Mouse (Mus musculus) adipocyte (in vitro differentiated cells): Measurements from ENCODE around the gene Khdc4.

Experiments used
- DNase-seq: peaks from one replicate; pipeline ENCODE4 v3.0.0-alpha.2; 2016; ENCODE audit warnings: low spot score

Gene Khdc4

DNA sequence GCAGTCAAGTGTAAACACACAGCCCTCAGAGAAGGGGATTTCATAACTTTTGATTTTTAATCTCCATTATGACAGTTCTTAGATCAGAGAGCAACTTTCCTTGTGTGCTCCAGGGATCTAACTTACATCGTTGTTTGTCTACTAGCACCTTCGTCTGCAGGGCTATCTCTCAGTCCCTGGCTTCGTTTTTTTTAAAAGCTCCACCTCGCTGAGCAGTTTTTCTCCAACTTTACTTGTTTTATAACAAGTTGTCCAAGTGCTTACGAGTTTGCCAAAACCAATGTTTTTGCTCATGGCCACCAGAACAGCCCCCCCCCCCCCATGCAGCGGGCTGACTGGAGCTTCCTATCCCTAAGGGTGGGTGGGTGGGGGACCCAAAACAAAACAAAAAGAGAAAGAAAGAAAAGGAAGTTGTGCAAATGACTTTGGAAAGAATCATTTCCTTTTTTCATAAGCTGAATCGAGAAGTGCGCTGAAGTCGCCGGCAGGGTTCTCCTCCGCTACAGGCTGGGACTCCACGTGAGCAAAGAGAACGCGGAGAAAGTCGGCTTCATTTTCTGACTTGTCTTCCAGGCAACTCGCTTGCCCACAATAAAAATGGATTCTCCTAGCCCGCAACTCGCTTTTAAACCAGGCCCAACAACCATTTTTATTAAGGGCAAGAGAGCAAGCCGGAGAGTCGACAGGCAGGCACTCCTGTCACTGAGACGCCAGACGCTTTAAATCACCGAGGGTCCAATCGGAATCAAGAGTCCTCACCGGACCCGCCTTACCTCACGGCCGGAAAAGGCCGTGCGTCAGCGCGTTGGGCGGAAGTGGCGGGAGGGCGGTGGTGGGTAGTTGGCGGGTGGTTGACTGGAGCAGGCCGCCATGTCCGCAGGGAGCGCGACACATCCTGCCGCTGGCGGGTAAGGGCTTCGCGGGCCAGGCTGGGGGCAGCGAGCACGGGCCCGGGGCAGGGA lies at the start of gene Khdc4:
Gene Khdc4 (plus strand): TSS at position 824 of the 962 bp plus-strand sequence.
- DNase-seq, result peak; percentile 99

DNA sequence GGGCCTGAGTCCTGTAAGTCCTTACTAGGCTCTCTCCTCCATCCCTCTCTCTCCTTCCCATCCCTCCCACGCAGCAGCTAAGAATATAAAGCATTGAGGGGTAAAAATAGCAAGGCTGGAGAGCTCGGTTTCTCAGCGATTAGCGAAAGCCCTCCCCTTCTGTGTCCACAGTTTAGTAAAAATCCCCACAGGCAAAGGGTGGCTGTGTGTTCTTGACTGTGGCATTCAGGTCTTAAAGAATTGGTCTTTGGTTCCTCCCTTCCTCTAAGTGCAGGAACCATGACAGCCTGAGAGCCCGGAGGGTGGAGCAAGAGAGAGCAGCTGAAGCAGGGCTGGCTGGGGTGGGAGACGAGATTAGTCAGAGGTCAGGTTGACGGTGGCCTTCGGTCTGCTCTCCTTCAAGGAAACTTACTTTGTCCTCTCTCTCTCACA lies 49.0 kb upstream of the Khdc4 start:
- DNase-seq, result no peak

DNA sequence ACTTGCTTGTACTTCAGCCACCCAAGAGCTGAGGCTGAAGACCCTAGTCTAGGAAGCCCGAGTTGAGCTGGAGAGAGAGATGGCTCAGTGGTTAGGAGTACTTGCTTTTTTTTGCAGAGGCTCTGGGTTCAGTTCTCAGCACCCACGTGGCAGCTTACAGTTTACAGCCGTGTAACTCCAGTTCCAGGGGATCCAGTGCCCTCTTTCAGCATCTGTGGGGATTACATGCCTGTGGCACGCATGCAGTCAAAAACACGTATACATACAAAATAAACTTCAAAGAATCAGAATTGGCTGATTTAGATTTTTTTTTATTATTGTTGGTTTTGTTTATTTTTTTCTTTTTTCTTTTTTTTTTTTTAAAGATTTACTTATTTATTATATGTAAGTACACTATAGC lies 48.5 kb upstream of the Khdc4 start:
- no peak for DNase-seq

DNA sequence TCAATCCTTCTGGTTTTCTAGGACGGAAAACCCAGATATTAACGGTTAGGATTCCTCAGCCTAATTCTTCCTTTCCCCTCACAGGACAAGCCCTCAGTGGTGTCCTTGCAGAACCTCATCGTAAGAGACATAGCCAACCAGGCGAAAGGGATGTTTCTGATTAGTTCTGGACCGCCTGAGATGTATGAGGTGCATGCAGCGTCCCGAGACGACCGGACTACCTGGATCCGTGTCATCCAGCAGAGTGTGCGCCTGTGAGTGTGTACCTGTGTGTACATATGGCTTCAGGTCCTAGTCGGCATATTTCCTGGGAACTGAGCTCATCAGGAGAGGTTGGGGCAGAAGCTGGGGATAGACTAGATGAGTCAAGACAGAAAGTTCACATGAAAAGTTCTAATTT lies 46.4 kb upstream of the Khdc4 start:
- DNase-seq, result no peak

DNA sequence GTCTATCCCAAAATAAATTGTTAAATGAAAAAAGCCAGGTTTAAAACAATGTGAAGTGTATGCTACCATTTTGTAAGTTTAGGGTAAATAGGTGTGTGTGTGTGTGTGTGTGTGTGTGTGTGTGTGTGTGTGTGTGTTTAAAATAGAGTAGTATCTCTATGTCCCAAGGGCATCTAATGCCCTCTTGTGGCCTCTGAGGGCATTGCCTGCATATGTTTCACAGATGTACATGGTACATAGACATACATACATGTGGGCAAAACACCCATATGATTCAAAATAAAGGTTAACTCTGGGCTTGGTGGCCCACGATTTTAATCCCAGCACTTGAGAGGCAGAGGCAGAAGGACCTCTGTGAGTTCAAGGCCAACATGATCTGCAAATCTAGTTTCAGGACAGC lies 44.9 kb upstream of the Khdc4 start:
- peak; percentile 68 for DNase-seq

DNA sequence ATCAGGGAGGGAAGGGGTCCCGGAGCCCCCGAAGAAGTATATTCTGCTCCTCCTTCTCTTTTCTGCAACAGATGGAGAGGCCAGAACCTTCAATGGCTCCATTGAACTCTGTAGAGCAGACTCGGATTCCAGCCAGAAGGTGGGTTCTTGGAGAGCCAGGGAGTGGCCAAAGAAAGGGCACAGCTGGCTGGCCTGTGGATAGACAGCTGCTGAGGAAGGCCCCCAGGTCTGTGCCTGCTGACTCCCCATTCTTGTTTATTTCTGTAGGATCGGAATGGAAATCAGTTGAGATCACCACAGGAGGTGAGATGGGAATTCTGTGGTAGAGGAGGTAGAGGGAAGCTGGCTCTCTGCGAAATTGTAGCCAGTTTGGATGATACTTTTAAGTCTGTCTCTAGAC lies 42.5 kb upstream of the Khdc4 start:
- no peak for DNase-seq

DNA sequence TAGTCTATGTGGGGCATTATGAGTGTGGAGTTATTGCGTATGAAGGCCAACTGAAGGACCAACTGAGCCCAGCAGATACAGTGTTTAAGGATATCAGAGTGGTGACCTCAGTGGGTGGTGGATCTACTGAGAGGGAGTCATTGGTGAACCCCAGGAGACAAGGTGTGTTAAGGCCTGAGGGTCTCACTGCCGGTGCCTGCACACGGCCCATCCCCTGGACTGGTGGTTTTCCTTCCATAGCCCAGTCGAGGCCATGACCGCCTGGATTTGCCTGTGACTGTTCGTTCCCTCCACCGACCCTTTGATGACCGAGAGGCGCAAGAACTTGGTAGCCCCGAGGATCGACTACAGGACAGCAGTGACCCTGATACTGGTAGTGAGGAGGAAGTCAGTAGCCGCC lies 39.7 kb upstream of the Khdc4 start:
- no peak for DNase-seq

DNA sequence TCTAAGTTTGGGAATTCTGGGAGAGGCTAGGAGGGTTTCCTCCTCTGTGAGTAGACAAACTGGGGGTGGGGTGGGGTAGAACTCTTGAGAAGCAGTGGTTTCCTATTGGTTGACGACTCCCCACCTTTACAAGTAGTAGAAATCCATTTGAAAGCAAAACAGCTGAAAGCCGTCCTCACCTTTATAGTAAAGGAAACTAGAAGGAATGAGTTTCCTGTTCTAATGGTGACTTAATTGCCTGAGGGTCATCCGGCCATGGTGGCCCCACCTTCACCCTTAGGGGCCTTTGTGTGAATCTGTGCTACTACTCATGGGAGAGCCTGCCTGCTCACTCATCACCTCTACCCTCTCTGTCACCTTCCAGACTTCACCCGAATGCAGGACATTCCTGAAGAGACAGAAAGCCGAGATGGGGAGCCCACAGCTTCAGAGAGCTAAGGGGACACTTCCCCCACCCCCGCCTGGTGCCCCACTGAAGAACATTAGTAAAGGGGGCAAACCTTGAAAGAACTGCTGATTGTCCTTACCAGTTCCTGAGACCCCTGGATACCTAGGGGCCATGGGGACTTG lies 39.1 kb upstream of the Khdc4 start:
- no peak for DNase-seq

DNA sequence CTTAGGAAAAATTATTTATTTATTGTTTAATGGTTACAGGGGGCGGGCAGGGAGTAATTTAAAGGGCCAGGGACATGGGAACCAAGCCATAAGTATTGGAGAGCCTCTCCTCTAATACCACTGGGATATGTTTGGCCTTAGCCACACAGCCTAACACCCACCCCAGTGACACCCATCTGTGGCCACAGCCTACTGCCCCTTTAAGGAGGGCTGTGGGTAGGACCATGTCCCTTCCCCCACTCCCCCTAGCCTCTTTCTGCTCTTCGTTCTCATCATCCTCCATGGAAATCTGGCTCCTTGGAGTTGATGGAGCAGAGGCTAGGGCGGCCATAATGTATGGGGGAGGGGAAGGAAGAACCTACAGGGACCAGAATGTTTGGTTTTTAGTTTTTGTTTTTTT lies 38.5 kb upstream of the Khdc4 start:
- DNase-seq, result no peak

DNA sequence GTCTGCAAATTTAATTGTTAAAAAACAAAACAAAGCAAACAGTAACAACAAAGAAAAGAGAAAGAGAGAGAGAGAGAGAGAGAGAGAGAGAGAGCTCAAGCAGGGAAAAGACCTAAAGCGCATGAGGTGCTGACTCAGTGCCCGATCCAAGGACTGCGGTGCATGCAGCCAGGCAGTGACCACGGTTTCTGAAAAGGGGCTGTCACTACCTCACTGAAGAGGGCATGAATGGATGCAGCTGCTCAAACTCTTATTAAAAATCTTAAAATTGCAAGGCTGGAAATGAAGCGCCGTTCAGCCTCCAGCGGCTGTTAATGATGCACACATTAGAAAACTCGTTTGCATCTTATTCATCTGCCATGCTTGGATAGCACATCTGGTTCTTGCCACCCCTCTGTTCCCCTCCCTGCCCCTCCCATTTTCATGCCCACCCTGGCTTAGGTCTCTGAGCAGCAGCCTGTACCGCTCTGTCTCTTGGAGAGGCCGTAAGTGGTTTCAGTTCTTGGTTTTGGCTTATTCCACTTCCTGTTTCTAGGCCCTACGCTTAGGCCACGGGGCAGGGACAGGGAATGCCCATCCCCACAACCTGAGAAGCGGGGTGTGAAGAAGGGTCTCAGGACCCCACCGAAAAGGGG lies 37.7 kb upstream of the Khdc4 start:
- DNase-seq, result no peak

DNA sequence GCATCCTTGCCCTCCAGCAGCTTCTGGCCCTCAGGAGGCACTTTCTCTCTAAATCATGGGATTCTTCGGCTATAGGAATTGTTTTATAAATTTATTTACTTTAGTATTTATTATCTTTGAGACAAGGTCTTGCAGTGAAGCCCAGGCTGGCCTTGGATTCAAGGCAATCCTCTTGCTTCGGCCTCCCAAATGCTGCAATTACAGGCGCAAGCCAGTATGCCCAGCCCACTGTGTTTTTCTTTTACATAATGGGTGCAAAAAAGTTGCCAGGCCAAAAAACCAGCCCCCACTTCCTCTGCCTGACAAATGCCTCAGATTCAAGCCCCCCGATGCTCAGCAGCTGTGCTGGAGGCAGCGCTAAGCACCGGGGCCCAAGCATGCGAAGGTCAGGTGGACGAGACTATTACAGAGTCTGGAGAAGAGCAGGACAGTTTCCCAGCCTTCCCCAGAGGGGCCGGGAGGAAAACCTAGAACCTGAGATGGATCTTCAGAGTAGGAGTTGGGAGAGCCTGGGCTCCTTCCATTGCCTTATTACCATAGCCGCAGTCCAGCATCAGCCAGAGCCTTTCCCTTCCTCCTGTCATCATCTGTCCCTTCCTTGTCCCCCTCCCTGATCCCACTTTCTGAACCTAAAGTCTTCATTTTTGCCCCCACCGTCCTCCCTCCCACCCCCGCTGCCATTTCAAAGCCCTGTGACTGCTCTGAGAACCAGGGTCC lies 37.0 kb upstream of the Khdc4 start:
- DNase-seq, result no peak

DNA sequence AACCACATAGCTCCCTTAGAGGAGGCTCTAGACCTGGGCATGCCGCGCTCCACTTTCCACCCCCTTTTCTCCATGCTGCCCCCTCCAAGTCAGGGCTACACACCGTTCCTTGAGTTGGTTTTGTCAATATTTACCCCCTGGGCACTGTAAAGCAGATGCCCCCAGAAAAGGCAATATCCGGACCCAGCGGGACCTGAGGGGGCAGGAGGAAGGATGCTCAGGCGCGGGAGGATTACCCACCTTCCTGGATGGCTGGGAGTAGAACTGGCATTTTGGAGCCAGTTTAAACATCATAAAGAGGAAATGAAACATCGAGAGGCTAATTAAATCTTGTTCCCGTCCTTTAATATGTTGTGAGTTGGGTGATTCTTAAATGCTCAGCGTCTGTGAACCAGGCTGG lies 36.4 kb upstream of the Khdc4 start:
- DNase-seq, result no peak

DNA sequence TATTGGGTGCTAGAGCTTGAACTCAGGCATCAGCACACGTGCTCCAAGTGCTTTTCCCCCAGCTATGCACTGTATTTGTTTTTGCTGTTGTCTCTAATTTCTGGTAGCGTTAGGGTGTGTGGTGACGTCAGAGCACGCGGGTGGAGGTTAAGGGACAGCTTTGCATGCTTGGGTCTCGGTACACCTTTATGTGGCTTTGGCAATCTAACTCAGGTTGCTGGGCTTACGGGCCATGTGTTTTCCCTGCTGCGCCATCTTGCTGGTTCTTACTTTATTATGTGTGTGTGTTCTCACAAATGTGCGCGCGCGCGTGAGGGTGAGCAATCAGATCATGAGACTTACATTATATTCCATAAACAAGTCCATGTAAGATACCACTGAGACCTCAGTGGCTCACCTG lies 35.6 kb upstream of the Khdc4 start:
- no peak for DNase-seq

DNA sequence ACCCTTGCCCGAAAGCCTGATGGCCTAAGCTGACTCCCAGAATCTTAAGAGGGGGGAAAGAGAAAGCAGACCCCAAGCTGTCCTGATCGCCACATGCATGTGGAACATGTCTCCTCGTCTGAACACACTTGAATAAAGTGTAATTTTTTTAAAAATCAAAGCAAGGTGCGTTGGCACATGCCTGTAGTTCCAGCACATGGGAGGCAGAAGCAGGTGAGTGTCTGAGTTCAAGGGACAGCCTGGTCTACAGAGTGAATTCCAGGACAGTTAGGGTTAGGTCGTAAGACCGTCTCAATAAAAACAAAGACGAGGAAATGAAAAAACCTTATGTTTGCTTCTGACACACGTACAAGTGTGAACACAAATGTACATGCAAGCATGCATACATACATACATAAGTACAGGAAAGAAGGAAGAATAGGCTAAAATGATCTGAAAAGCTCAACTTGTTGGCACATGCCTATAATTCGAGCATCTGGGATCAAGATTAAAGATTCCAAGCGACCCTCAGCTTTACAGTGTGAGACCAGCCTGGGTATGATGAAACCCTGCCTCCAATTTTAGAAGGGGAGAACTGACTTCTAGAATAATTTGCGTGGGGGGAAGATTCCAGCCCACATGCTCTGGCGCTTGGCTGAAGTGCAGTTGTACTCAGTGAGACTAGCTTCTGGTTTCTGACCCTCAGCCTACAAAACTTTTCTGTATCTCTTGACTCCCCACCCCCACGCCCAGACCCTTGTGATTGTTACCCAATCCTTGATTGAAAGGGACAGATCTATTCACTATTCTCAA lies 34.7 kb upstream of the Khdc4 start:
- no peak for DNase-seq

DNA sequence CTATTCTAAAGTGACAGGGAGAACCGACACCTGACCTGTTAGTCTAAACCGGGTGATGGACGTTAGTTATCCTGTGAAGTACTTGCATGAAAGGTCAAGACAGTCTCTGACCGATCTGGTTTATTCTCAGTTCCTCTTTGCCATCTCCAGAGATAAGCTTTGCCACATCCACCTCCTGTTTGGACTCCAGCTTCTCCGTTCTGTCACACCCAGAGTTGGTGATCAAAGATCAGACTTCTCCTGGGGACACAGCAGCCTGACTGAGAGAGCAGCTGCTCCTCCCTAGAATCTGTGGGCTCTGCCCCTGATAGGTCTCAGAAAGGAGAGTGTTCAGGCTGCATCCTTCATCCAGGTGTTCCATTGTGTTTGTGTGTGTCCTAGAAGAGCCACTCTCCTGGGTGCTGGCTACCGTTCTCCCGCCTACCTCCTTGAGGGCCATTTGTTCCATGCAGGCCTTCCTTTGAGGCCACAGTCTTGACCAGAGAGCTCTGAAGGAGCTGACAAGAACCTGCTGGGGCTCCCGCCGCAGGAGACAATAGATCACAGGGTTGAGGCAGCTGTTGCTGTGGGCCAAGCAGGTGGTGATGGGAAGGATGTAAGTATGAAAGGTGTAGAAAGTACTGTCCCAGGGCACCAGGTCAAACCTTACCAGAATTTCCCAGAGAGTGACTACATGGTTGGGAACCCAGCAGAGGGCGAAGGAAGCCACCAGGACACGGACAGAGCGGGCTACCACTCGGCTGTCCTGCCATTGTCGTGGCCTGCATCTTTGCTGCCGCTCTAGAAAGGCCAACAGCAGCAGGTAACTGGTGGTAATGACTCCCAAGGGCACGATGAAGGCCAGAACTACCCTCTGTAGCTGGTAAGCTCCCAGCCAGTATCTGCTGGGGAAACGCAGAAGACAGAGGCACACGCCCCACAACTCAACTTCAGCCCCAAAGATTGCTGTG lies 33.7 kb upstream of the Khdc4 start:
- DNase-seq, result no peak

DNA sequence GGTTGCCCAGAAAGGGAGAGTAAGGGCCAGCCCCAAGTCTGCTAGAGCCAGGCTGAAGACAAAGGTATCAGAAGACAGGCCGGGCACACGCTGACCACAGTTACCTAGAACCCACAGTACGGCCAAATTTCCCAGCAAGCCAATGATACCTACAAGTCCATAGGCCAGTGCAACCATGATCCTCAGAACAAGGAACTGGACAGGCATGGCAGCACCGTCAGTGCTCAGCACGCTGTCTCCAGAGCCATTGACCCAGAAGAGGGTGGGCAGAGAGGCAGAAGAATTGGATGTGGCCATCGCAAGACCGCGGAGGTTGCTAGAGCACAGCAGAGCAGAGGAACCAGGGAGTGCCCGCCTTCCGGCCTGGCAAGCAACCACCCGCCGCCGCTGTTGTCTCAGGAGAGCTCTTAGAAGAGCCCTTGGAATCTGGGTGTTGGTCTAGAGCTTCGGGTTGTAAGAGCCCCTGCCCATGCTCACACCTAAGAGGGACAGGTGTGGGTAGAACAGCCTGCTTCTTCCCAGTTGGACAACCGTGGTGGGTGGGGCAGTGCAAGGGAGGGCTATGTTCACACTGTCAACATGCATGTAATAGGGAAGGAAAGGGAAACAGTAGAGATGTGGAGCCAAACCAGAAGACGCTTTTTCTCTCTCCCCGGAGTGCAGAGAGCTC lies 32.6 kb upstream of the Khdc4 start, which contains the start of gene Rxfp4:
Gene Rxfp4 (minus strand): TSS at position 297 of the 670 bp plus-strand sequence.
- DNase-seq, result no peak

DNA sequence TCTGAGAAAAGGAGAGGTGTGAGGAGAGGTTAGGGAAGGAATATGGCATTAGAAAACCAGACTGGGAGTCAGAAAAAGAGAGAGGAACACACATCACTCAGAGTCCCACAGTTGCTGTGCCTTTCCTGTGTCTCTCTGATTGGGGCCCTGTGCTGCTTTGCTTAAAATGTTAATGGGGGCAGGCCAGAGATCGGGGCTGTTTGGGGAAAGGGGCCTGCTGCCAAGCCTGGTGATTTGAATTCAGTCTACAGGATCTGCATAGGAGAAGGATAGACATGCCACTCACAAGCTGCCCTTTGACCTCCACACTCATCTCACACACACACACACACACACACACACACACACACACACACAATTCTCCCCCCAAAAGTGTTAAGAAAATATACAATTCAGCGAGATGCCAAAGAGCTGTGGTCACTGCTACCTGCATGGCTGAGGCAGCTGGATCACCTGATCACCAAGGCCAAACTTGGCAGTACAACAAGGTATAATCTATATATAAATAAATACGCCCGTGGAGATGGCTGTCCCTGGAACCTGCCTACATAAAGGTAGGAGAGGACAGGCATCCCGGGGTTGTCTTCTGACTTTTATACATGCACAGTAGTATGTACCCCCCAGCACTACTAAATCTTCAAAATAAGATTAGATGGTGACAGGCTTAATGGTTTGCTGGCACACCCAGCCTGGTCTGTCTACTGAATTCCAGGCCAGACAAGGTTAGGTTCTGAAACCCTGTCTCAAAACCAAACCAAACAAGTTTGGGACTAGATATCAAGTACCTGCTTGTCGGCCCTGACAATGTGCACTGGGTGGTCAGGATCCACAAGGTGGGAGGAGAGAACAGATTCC lies 31.9 kb upstream of the Khdc4 start:
- no peak for DNase-seq

DNA sequence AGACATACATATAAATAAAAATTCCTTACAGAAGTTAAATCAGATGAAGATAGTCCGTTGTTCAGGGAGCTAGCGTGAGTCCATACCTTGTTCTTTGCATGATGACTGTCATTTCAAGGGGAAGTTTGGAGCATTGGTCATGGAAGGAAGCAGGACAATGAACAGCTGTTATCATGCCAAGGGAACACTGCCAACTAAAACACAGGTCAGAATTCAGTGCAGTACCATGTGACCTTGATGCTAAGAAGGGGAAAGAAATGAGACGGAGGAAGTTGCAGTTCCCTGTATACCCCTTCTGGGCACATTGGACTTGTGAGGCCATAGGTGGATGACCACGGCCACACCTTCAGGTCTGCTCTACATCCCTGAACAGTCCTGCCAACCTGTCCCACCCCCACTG lies 31.0 kb upstream of the Khdc4 start:
- DNase-seq, result no peak

DNA sequence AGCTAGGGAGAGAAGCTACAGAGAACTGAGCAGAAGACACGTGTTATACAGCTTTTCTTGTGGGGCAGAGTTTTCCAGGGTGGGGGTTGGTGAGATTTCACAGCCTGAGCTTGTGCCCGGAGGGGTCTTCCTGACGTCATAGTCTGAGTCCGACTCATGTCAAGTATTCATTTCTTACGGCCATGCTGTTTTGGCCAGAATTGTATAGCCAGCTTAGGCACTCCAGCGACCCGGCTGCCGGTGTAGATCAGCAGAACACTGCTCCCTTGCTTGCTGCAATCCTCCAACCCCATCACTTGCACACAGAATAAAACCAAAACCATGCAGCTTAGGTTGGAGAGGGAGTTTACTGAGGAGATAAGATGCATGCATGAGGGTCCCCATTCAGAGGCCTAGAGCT lies 30.0 kb upstream of the Khdc4 start:
- DNase-seq, result no peak
